Mouse (Mus musculus) C3H10T1/2 (cell line): ENCODE measurements around the gene Primpol. TPM values are rescaled to one million over a fixed set of nuclear protein-coding genes. Genes with fewer than 3 reads are reported as not detected.

Experiments used
- polyA plus RNA-seq, 2 experiments: library from polyadenylated mRNA; unstranded; fragments of >200 nt; fragmentation: generic; extraction: Trizol; gene quantifications; one replicate each; pipeline ENCODE4 v1.2.1; 2012; ENCODE audit warnings: missing spikeins in 2 of 2

Gene Primpol
- 1 to 10 TPM in 1 of 2 experiments, under 1 TPM in 1; 0.20 to 1.8 TPM for polyA plus RNA-seq

DNA sequence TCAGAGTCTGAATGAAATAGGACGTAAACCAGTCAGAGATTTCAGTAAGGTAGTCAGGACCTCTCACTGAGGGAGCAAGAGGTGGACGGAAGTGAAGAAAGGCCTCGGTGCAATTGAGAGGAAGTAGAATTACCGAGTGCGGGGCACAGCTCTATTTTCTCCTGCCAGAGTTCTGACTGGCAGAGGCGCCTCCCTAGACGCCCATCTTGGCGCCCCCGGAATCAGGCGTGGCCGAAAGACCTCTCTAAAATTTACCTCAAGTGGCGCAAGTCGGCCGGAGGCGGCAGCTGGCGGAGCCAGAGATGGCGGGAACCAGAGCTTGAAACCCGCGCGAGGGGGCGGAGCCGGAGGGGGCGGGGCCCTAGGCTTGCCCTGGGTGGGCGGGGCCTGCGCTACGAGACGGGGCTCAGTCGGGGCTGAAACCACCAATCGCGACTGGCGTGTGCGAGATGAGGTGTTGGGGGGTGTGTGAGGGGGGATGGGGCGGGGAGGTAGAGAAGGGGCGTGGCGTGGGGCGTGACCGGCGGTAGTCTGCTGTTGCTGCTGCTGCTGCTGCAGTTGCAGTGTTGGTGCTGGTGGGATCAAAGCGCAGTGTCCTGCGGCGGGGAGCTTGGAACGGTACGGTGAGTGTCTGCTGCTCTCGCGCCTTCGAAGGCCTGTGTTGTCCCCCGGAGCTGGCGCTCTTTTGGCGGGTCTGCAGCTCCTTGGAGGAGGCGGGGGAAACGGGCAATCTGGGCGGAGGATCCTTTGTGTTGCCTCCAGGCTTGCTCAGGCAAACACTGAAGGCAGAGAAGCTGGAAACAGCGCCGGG is at the start of gene Primpol, which contains the start of gene Casp3:
Gene Primpol (minus strand): TSS at position 334 of the 811 bp plus-strand sequence.
Gene Casp3 (plus strand): TSS at position 413 of the 811 bp plus-strand sequence.

GRCm38 (mm10) chr8:46551615-46552440 is 65.2 kb downstream of the Primpol start, which contains the start of gene Cenpu:
Cenpu (plus strand) TSS chr8:46552028.

Other genes with a start within 250 kb of the Primpol start
- gene Acsl1, start 146.2 kb downstream of the Primpol start, polyA plus RNA-seq = 1 to 10 TPM in 1 of 2 experiments, under 1 TPM in 1; 0.95 to 4.0 TPM
- gene Cenpu, start 65.2 kb downstream of the Primpol start, polyA plus RNA-seq = 1 to 10 TPM; 5.4 to 5.9 TPM
- gene Casp3, start 79 bp upstream of the Primpol start, polyA plus RNA-seq = 10 to 100 TPM in 1 of 2 experiments, 1 to 10 TPM in 1; 3.9 to 20.5 TPM
- 10 to 100 TPM in 1 of 2 experiments, 1 to 10 TPM in 1; 1.8 to 14.3 TPM for gene Irf2, start 122.5 kb upstream of the Primpol start, polyA plus RNA-seq